Mouse (Mus musculus) midbrain, embryonic 14.5 days (tissue): ENCODE measurements around the gene Mov10. TPM values are rescaled to one million over a fixed set of nuclear protein-coding genes. Genes with fewer than 3 reads are reported as not detected.
A peak's percentile ranks its signal among the peaks of the same experiment; 100 is the strongest.

Source experiments
- ATAC-seq: fragments of 200-750 bp; cut with Nextera tagmentation; 2 replicates; pipeline ENCODE4 v1.8.0; 2017; ENCODE audit warnings: moderate number of reproducible peaks, moderate library complexity; ENCODE audit not compliant: low FRiP score, low TSS enrichment
- DNase-seq: peaks from one replicate; pipeline ENCODE4 v3.0.0-alpha.2; 2015
- H3K27ac ChIP-seq: fragments of 300-500 bp; sonication (generic); replicated peaks from 2 replicates; pipeline ENCODE4 v1.5.1; 2014; ENCODE audit warnings: mild to moderate bottlenecking, low read depth, low read length, moderate library complexity
- H3K27me3 ChIP-seq: fragments of 300-500 bp; sonication (generic); 2 replicates; pipeline ENCODE4 v1.6.1; 2014; ENCODE audit warnings: low read length, control low read depth, mixed read lengths; ENCODE audit not compliant: control insufficient read depth, insufficient read depth
- H3K36me3 ChIP-seq: fragments of 300-500 bp; sonication (generic); 2 replicates; pipeline ENCODE4 v1.6.1; 2014; ENCODE audit warnings: low read length, control low read depth; ENCODE audit not compliant: control insufficient read depth, insufficient read depth
- H3K4me1 ChIP-seq: fragments of 300-500 bp; sonication (generic); 2 replicates; pipeline ENCODE4 v1.6.1; 2014; ENCODE audit warnings: mild to moderate bottlenecking, antibody characterized with exemption, low read length, control low read depth; ENCODE audit not compliant: control insufficient read depth, insufficient read depth
- H3K4me2 ChIP-seq: fragments of 300-500 bp; sonication (generic); 2 replicates; pipeline ENCODE4 v1.6.1; 2014; ENCODE audit warnings: mild to moderate bottlenecking, low read length, moderate library complexity
- H3K4me3 ChIP-seq: fragments of 300-500 bp; sonication (generic); replicated peaks from 2 replicates; pipeline ENCODE4 v1.5.1; 2014; ENCODE audit warnings: low read depth, low read length
- H3K9ac ChIP-seq: fragments of 300-500 bp; sonication (generic); replicated peaks from 2 replicates; pipeline ENCODE4 v1.6.1; 2014; ENCODE audit warnings: mild to moderate bottlenecking, low read length, moderate library complexity
- H3K9me3 ChIP-seq: fragments of 300-500 bp; sonication (generic); 2 replicates; pipeline ENCODE4 v1.6.1; 2016; ENCODE audit warnings: low read length, control low read depth, mixed read lengths; ENCODE audit not compliant: control insufficient read depth
- WGBS: fragments of 180-500 bp; shearing (Covaris S2); extraction: QIAGEN DNeasy Blood & Tissue Kit; methylation state at CpG from one replicate; pipeline ENCODE4 v1.1.7; 2014; 5-methylcytosine and 5-hydroxymethylcytosine counted together
- polyA plus RNA-seq: library from polyadenylated mRNA; unstranded; fragments of >200 nt; fragmentation: Nextera tagmentation; extraction: Ambion mirVana; gene quantifications from 2 replicates; pipeline ENCODE4 v1.2.1, GENCODE M21; 2014

Mov10 gene
- polyA plus RNA-seq, 1 experiment from 2014 or later, result 6.6 TPM

DNA sequence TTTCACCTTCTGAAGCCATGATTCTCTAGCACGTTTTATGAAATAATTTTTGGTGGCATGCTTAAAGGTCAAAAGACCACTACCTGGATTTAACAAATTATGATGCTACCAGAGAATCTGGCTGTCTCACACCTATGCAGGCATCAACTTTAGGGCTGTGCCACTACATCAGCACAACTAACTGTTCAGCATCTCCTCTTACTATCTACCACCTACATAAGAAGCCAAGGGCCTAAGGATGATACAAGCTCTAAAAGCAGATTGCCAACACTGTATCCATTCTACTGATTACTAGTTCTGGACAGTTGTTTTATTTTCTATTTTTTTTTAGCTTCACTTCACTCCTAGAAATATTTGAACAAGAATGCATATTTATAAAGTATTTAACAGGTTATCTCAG lies 36.1 kb upstream of the Mov10 start:
- Histone ChIP-seq H3K9ac (no peak overlapping the region), H3K4me1 (no peaks in the 10 kb centered on the region), H3K36me3 (0 out of 2 replicates have a peak, but pooled peaks cover 4% of the 10 kb centered on the region), H3K27ac (no peak overlapping the region), H3K4me2 (no peak overlapping the region), H3K9me3 (no peaks in the 10 kb centered on the region), H3K27me3 (no peaks in the 10 kb centered on the region), H3K4me3 (no peak overlapping the region)
- WGBS, result 100% methylated on average over 1 of the region's 1 CpGs
- DNase-seq (no peak), ATAC-seq (no peak)

DNA sequence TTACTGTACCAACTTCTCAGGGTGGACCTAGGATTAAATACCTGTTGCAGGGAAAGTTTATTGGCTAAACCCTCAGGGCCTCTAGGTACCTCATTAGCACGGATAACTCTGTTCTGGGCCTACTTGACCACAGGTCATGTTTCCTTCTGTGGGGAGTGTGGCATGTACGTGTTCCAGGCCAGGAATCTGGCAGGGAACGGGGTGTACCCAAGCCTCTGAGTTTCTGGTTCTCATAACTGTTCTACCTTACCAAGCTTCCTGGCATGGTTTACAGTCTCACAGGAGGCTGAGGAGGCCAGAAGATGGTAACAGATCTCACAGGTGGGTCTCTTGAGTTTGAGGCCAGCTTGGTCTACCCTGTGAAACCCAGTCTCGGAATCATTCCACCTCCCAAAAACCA lies 28.2 kb upstream of the Mov10 start:
- H3K4me2 ChIP-seq, result no peak overlapping the region
- no peaks in the 10 kb centered on the region for H3K4me1 ChIP-seq
- ATAC-seq (no peak), DNase-seq (no peak)
- H3K4me3 ChIP-seq, result no peak overlapping the region
- H3K9me3 ChIP-seq, result no peaks in the 10 kb centered on the region
- no peak overlapping the region for H3K9ac ChIP-seq
- H3K27me3 ChIP-seq, result no peaks in the 10 kb centered on the region
- H3K36me3 ChIP-seq, result peaks cover 25% of the 10 kb centered on the region
- no peak overlapping the region for H3K27ac ChIP-seq
- WGBS, result 97% methylated on average over 4 of the region's 4 CpGs

GRCm38 (mm10) chr3:104841049-104841448 lies 22.7 kb upstream of the Mov10 start:
- Histone ChIP-seq H3K27ac (no peak overlapping the region), H3K4me2 (no peak overlapping the region), H3K9ac (no peak overlapping the region), H3K36me3 (peaks cover 51% of the 10 kb centered on the region), H3K9me3 (no peaks in the 10 kb centered on the region), H3K4me1 (no peaks in the 10 kb centered on the region), H3K27me3 (no peaks in the 10 kb centered on the region), H3K4me3 (no peak overlapping the region)
- DNase-seq, result no peak
- 97% methylated on average over 5 of the region's 5 CpGs for WGBS
- ATAC-seq, result no peak

DNA sequence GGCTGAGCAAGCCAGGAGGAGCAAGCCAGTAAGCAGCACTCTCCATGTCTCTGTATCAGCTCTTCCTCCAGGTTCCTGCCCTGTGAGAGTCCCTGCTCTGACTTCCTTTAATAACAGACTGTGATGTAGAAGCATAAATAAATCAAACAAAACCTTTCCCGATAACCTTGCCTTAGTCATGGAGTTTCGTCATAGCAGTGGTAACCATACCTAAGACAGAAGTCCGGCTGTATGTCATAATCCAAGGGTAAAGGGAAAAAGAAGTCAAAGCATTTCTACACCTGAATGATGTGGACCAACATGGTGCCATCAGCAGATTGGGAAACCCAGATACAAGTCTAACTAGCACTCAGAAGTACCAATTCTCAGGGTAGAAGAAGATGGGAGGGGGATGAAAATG lies 17.4 kb upstream of the Mov10 start:
- ATAC-seq (no peak), DNase-seq (no peak)
- Histone ChIP-seq H3K4me2 (no peak overlapping the region), H3K36me3 (peaks cover 56% of the 10 kb centered on the region), H3K9me3 (no peaks in the 10 kb centered on the region), H3K9ac (no peak overlapping the region), H3K27me3 (no peaks in the 10 kb centered on the region), H3K4me1 (no peaks in the 10 kb centered on the region), H3K4me3 (no peak overlapping the region), H3K27ac (no peak overlapping the region)
- 98% methylated on average over 3 of the region's 3 CpGs for WGBS

DNA sequence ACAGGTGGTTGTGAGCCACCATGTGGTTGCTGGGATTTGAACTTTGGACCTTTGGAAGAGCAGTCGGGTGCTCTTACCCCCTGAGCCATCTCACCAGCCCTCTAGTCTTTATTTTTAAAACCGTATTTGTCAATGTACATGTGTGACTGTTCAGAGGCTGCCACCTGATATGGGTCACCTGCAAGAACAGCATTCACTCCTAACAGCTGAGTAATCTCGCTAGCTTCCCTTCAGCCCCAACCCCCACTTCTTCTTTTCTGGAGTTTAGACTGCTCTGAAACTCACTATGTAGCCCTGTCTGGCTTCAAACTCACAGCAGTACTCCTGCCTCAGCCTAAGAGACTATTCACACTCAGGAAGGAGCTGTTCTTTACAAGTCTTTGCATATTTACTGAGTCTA lies 4.0 kb upstream of the Mov10 start:
- no peak for DNase-seq

DNA sequence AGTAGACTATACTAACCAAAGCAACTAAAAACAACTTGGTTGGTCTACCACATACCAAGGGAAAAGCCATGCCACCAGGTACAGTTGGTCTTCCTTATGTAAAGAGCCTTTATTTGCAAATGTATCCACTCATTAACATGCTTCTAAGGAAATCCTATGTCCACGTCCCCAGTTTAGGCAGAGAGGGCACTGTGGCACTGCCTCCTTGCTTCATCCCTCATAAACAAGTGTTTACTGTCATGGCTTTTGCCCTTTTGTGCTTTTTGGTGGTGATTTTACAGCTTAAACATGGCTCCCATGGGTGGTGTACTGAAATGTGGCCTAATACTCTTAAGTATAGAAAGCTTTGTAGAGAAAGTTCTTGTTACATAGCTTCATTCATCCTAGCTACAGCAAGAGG lies 2.1 kb upstream of the Mov10 start:
- no peak for DNase-seq
- H3K27ac ChIP-seq, result no peak overlapping the region
- no peak overlapping the region for H3K9ac ChIP-seq
- 64% methylated on average over 1 of the region's 1 CpGs for WGBS
- no peak overlapping the region for H3K4me3 ChIP-seq
- H3K4me1 ChIP-seq, result peaks cover 6% of the 10 kb centered on the region; the same call in 1 of the 2 replicates
- H3K36me3 ChIP-seq, result peaks cover 18% of the 10 kb centered on the region
- H3K9me3 ChIP-seq, result no peaks in the 10 kb centered on the region
- no peak for ATAC-seq
- no peaks in the 10 kb centered on the region for H3K27me3 ChIP-seq
- no peak overlapping the region for H3K4me2 ChIP-seq

More for the DNA sequence above, 4.0 kb upstream of the Mov10 start:
- Histone ChIP-seq H3K4me3 (no peak overlapping the region), H3K27ac (no peak overlapping the region), H3K27me3 (no peaks in the 10 kb centered on the region), H3K4me1 (peaks cover 3% of the 10 kb centered on the region; the same call in 1 of the 2 replicates), H3K36me3 (peaks cover 30% of the 10 kb centered on the region), H3K9me3 (no peaks in the 10 kb centered on the region), H3K4me2 (no peak overlapping the region), H3K9ac (no peak overlapping the region)
- 84% methylated on average over 3 of the region's 3 CpGs for WGBS
- no peak for ATAC-seq

DNA sequence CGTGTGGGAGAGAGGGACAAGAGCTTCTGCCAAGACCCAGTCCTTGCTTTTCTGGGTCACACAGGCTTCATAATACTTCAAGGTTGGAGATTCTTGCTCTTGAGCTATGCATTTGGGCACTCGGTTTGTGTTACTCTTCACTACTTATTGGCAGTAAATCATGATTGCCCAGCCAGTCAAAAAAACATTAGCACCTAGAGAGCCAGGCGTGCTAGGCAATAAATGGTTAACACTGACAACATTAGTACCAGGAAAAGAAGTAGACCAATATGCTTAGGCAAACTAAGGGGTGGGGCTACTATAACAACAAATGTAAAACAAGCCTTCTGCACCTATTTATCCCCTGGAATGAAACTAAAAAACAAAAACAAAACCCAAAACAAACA lies 379 bp upstream of the Mov10 start:
- 13% methylated on average over 3 of the region's 3 CpGs for WGBS
- Histone ChIP-seq H3K27me3 (no peaks in the 10 kb centered on the region), H3K4me1 (peaks cover 6% of the 10 kb centered on the region; the same call in 1 of the 2 replicates), H3K27ac (no peak overlapping the region), H3K36me3 (peaks cover 13% of the 10 kb centered on the region), H3K9me3 (no peaks in the 10 kb centered on the region), H3K4me2 (peak overlapping the region; percentile 100), H3K4me3 (peak overlapping the region; percentile 62), H3K9ac (peak overlapping the region; percentile 76; the same call in 1 of the 2 replicates)
- ATAC-seq, result no peak
- DNase-seq, result no peak

GRCm38 (mm10) chr3:104817481-104817990 lies 827 bp downstream of the Mov10 start:
- under 1% methylated on average over 46 of the region's 46 CpGs for WGBS
- H3K36me3 ChIP-seq, result peaks cover 13% of the 10 kb centered on the region
- peak overlapping the region; percentile 100 for H3K4me2 ChIP-seq
- no peaks in the 10 kb centered on the region for H3K27me3 ChIP-seq
- H3K9me3 ChIP-seq, result no peaks in the 10 kb centered on the region
- ATAC-seq (peak; percentile 83), DNase-seq (peak; percentile 71)
- H3K4me1 ChIP-seq, result peaks cover 6% of the 10 kb centered on the region; the same call in 1 of the 2 replicates
- H3K9ac ChIP-seq, result peak overlapping the region; percentile 76
- H3K4me3 ChIP-seq, result peak overlapping the region; percentile 62
- peak overlapping the region; percentile 57 for H3K27ac ChIP-seq

- no peak overlapping the region for H3K4me2 ChIP-seq
- DNase-seq, result no peak
- H3K36me3 ChIP-seq, result peaks cover 6% of the 10 kb centered on the region
- WGBS, result 97% methylated on average over 7 of the region's 7 CpGs
- no peaks in the 10 kb centered on the region for H3K9me3 ChIP-seq
- no peak overlapping the region for H3K4me3 ChIP-seq
- no peak overlapping the region for H3K27ac ChIP-seq
- no peak overlapping the region for H3K9ac ChIP-seq
- H3K4me1 ChIP-seq, result peaks cover 6% of the 10 kb centered on the region; the same call in 1 of the 2 replicates
- ATAC-seq, result no peak
- no peaks in the 10 kb centered on the region for H3K27me3 ChIP-seq
Observed at GRCm38 (mm10) chr3:104816130-104816529, 2.2 kb downstream of the Mov10 start.
